Mouse (Mus musculus): Measurements from ENCODE around the gene Eif4g2. TPM values are rescaled to one million over a fixed set of nuclear protein-coding genes. Genes with fewer than 3 reads are reported as not detected.

Eif4g2 gene
- polyA plus RNA-seq, 1 experiment = 330 TPM

GRCm38 (mm10) chr7:111070167-111070496 is 12.7 kb downstream of the Eif4g2 start:
- DNase-seq (ENCODE audit: extremely low spot score in 1 of 2, low spot score in 1 of 2) = no peak

- DNase-seq (ENCODE audit: extremely low spot score in 1 of 2, low spot score in 1 of 2) = no peak
Measured at GRCm38 (mm10) chr7:111069439-111070166, 13.2 kb downstream of the Eif4g2 start.

GRCm38 (mm10) chr7:111068181-111068580 is 14.6 kb downstream of the Eif4g2 start:
- DNase-seq (ENCODE audit: extremely low spot score in 1 of 2, low spot score in 1 of 2) = no peak

GRCm38 (mm10) chr7:111062971-111063370 is 19.9 kb downstream of the Eif4g2 start:
- DNase-seq (ENCODE audit: extremely low spot score in 1 of 2, low spot score in 1 of 2) = no peak

GRCm38 (mm10) chr7:111059527-111059926 is 23.3 kb downstream of the Eif4g2 start:
- DNase-seq (ENCODE audit: extremely low spot score in 1 of 2, low spot score in 1 of 2) = no peak

- no peak for DNase-seq (ENCODE audit: extremely low spot score in 1 of 2, low spot score in 1 of 2)
Measured at GRCm38 (mm10) chr7:111055984-111056657, 26.7 kb downstream of the Eif4g2 start.

- no peak for DNase-seq (ENCODE audit: extremely low spot score in 1 of 2, low spot score in 1 of 2)
Measured at GRCm38 (mm10) chr7:111055221-111055620, 27.6 kb downstream of the Eif4g2 start.

GRCm38 (mm10) chr7:111049652-111050421 is 33.0 kb downstream of the Eif4g2 start:
- peak; percentile 26 to 68 for DNase-seq (ENCODE audit: extremely low spot score in 1 of 2, low spot score in 1 of 2)

- DNase-seq (ENCODE audit: extremely low spot score in 1 of 2, low spot score in 1 of 2) = no peak
Measured at GRCm38 (mm10) chr7:111048920-111049319, 33.9 kb downstream of the Eif4g2 start.

GRCm38 (mm10) chr7:111029046-111029553 is 53.7 kb downstream of the Eif4g2 start:
- no peak for DNase-seq (ENCODE audit: extremely low spot score in 1 of 2, low spot score in 1 of 2)

GRCm38 (mm10) chr7:111028281-111029045 is 54.4 kb downstream of the Eif4g2 start, which contains the start of gene Ctr9:
Gene Ctr9 (plus strand): TSS chr7:111028951.
- peak; percentile 83 to 93 for DNase-seq (ENCODE audit: extremely low spot score in 1 of 2, low spot score in 1 of 2)

- DNase-seq (ENCODE audit: extremely low spot score in 1 of 2, low spot score in 1 of 2) = no peak
Measured at GRCm38 (mm10) chr7:111024912-111025311, 57.9 kb downstream of the Eif4g2 start.

- no peak for DNase-seq (ENCODE audit: extremely low spot score in 1 of 2, low spot score in 1 of 2)
Measured at GRCm38 (mm10) chr7:111024068-111024594, 58.7 kb downstream of the Eif4g2 start.

- no peak for DNase-seq (ENCODE audit: extremely low spot score in 1 of 2, low spot score in 1 of 2)
Measured at GRCm38 (mm10) chr7:111020814-111021213, 62.0 kb downstream of the Eif4g2 start.

Other genes starting within 250 kb of the Eif4g2 start
- 67.0 and 75.5 TPM in 2 replicates for gene Rnf141, start 238.6 kb downstream of the Eif4g2 start, polyA plus RNA-seq (2012; rRNA removed)
- gene Lyve1, start 219.8 kb downstream of the Eif4g2 start, polyA plus RNA-seq (2012; rRNA removed) = 0.38 and 1.1 TPM in 2 replicates
- gene Mrvi1, start 100.6 kb downstream of the Eif4g2 start, polyA plus RNA-seq (2012; rRNA removed) = 1.8 and 2.0 TPM in 2 replicates
- 30.4 and 35.5 TPM in 2 replicates for gene Ctr9, start 54.1 kb downstream of the Eif4g2 start, polyA plus RNA-seq (2012; rRNA removed)

Measured in frontal cortex, adult 2 months (tissue).